Mouse (Mus musculus) liver, embryonic 14.5 days (tissue): ENCODE measurements around the gene Zfp995. TPM values are rescaled to one million over a fixed set of nuclear protein-coding genes. Genes with fewer than 3 reads are reported as not detected.

ENCODE experiments used
- ATAC-seq: fragments of 200-750 bp; cut with Nextera tagmentation; 2 replicates; pipeline ENCODE4 v1.8.0; 2017; ENCODE audit warnings: moderate number of reproducible peaks, mild to moderate bottlenecking, moderate library complexity; ENCODE audit not compliant: insufficient read depth
- DNase-seq, 3 experiments: peaks; one replicate each; pipeline ENCODE4 v3.0.0-alpha.2; 2012 to 2013; ENCODE audit warnings: low read depth in 3 of 3, low spot score in 3 of 3
- H3K27ac ChIP-seq: fragments of 300-500 bp; sonication (generic); 2 replicates; pipeline ENCODE4 v1.5.1; 2014; ENCODE audit warnings: moderate library complexity, mild to moderate bottlenecking, control low read depth, inconsistent platforms
- H3K27me3 ChIP-seq: fragments of 300-500 bp; sonication (generic); 2 replicates; pipeline ENCODE4 v1.6.1; 2014; ENCODE audit warnings: mild to moderate bottlenecking, low read length, moderate library complexity; ENCODE audit not compliant: control insufficient read depth, insufficient read depth
- H3K36me3 ChIP-seq: fragments of 300-500 bp; sonication (generic); replicated peaks from 2 replicates; pipeline ENCODE4 v1.6.1; 2014; ENCODE audit warnings: low read depth; ENCODE audit not compliant: control insufficient read depth, insufficient read depth
- H3K4me1 ChIP-seq, 2 experiments: fragments of 200-500 bp in 1 of 2; fragments of 300-500 bp in 1 of 2; sonication (generic) in 1 of 2; replicated peaks; 2 replicates each; pipeline ENCODE4 v1.6.1; 2012 to 2014; ENCODE audit warnings: antibody characterized with exemption in 1 of 2, inconsistent platforms in 1 of 2, low read length in 1 of 2; ENCODE audit not compliant: control insufficient read depth in 2 of 2, insufficient read depth in 2 of 2
- H3K4me2 ChIP-seq: fragments of 300-500 bp; sonication (generic); 2 replicates; pipeline ENCODE4 v1.6.1; 2014; ENCODE audit warnings: low read depth, mild to moderate bottlenecking, control low read depth, moderate library complexity
- H3K4me3 ChIP-seq, 2 experiments: fragments of 200-500 bp in 1 of 2; fragments of 300-500 bp in 1 of 2; sonication (generic) in 1 of 2; 2 replicates each; pipeline ENCODE4 v1.5.1; 2012 to 2014; ENCODE audit warnings: low read depth in 2 of 2, low read length in 2 of 2, mild to moderate bottlenecking in 2 of 2, control low read depth in 1 of 2, inconsistent platforms in 1 of 2, moderate library complexity in 1 of 2; ENCODE audit not compliant: insufficient read depth in 1 of 2
- H3K9ac ChIP-seq: fragments of 300-500 bp; sonication (generic); replicated peaks from 2 replicates; pipeline ENCODE4 v1.6.1; 2014; ENCODE audit warnings: mild to moderate bottlenecking, control low read depth, moderate library complexity
- H3K9me3 ChIP-seq: fragments of 300-500 bp; sonication (generic); 2 replicates; pipeline ENCODE4 v1.6.1; 2016; ENCODE audit warnings: low read length, mixed read lengths; ENCODE audit not compliant: control insufficient read depth
- CTCF ChIP-seq: IDR thresholded peaks from 2 replicates; pipeline ENCODE4 v1.5.1; 2016; ENCODE audit warnings: antibody characterized with exemption, low read depth, control low read depth
- EP300 ChIP-seq: IDR thresholded peaks from 2 replicates; pipeline ENCODE4 v1.6.1; 2016; ENCODE audit warnings: antibody characterized with exemption, low read depth
- WGBS: fragments of 180-500 bp; shearing (Covaris S2); extraction: QIAGEN DNeasy Blood & Tissue Kit; methylation state at CpG from one replicate; pipeline ENCODE4 v1.1.7; 2014; ENCODE audit not compliant: insufficient replicate concordance; 5-methylcytosine and 5-hydroxymethylcytosine counted together
- polyA plus RNA-seq, 2 experiments: library from polyadenylated mRNA; depleted of rRNA in 1 of 2; stranded (reverse) in 1 of 2; unstranded in 1 of 2; fragments of >200 nt; fragmentation: Nextera tagmentation in 1 of 2; extraction: Ambion mirVana in 1 of 2; gene quantifications; 2 replicates each; pipeline versions ENCODE4 v1.2.1 to v1.2.3; 2012 to 2014

The Zfp995 gene
- polyA plus RNA-seq, 2 experiments: 0.69 to 1.9 TPM

DNA sequence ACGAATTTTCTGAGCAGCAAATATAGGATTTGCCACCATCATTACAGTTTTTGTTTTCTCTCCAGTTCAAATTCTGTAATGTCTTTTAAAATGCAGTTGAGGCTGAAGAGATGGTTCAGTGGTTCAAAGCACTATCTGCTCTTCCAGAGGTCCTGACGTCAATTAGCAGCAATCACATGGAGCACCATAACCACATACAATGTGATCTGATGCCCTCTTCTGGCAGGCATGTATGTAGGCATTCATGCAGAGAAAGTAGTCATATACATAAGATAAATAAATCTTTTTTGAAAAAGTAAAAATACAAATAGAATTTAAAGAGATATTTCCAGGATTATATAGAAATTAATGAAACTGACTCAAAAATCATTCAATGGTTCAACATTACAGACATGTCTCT is 71.2 kb downstream of the Zfp995 start:
- no peak for TF ChIP-seq EP300
- peak; percentile 16; the same call in 1 of the 2 replicates for TF ChIP-seq CTCF
- WGBS: 27% methylated on average over 2 of the region's 2 CpGs
- no peak overlapping the region for H3K9ac ChIP-seq

More for the DNA sequence above, 71.2 kb downstream of the Zfp995 start:
- ATAC-seq (no peak), DNase-seq (no peak)
- Histone ChIP-seq H3K27me3 (no peaks in the 10 kb centered on the region), H3K4me1 (no peaks in the 10 kb centered on the region), H3K9me3 (no peaks in the 10 kb centered on the region), H3K4me3 (no peak overlapping the region), H3K27ac (no peak overlapping the region), H3K4me2 (no peak overlapping the region), H3K36me3 (no peaks in the 10 kb centered on the region)

Other genes starting within 250 kb of the Zfp995 start
- gene Gm10226, start 218.1 kb downstream of the Zfp995 start, polyA plus RNA-seq (2012; rRNA removed): 2.3 TPM in 1 of 2 replicates, not detected in the other
- 5.0 and 6.1 TPM in 2 replicates for gene Gm10226, start 218.1 kb downstream of the Zfp995 start, polyA plus RNA-seq (2014; fragmentation: Nextera tagmentation; extraction: Ambion mirVana)
- gene Zfp760, start 202.2 kb downstream of the Zfp995 start, polyA plus RNA-seq (2012; rRNA removed): 2.0 and 4.1 TPM in 2 replicates
- 4.0 and 4.1 TPM in 2 replicates for gene Zfp760, start 202.2 kb downstream of the Zfp995 start, polyA plus RNA-seq (2014; fragmentation: Nextera tagmentation; extraction: Ambion mirVana)
- gene Zfp229, start 179.1 kb downstream of the Zfp995 start, polyA plus RNA-seq (2012; rRNA removed): 0.71 and 1.1 TPM in 2 replicates
- 1.1 and 1.6 TPM in 2 replicates for gene Zfp229, start 179.1 kb downstream of the Zfp995 start, polyA plus RNA-seq (2014; fragmentation: Nextera tagmentation; extraction: Ambion mirVana)
- gene Zfp820, start 64.2 kb downstream of the Zfp995 start, polyA plus RNA-seq (2012; rRNA removed): 0.31 and 0.64 TPM in 2 replicates
- 1.6 and 1.7 TPM in 2 replicates for gene Zfp820, start 64.2 kb downstream of the Zfp995 start, polyA plus RNA-seq (2014; fragmentation: Nextera tagmentation; extraction: Ambion mirVana)
- gene Zfp942, start 52.5 kb upstream of the Zfp995 start, polyA plus RNA-seq (2012; rRNA removed): 1.9 and 3.4 TPM in 2 replicates
- gene Zfp942, start 52.5 kb upstream of the Zfp995 start, polyA plus RNA-seq (2014; fragmentation: Nextera tagmentation; extraction: Ambion mirVana): 7.5 and 9.5 TPM in 2 replicates
- gene Zfp943, start 52.6 kb upstream of the Zfp995 start, polyA plus RNA-seq (2012; rRNA removed): 2.2 and 3.5 TPM in 2 replicates
- gene Zfp943, start 52.6 kb upstream of the Zfp995 start, polyA plus RNA-seq (2014; fragmentation: Nextera tagmentation; extraction: Ambion mirVana): 5.0 and 6.1 TPM in 2 replicates